Mouse (Mus musculus) stomach, embryonic 15.5 days (tissue): ENCODE results near the gene Ap3b2. TPM values are rescaled to one million over a fixed set of nuclear protein-coding genes. Genes with fewer than 3 reads are reported as not detected.

ENCODE experiments used
- ATAC-seq: fragments of 200-750 bp; cut with Nextera tagmentation; 2 replicates; pipeline ENCODE4 v1.8.0; 2017; ENCODE audit warnings: low read depth, moderate number of reproducible peaks, moderate TSS enrichment; ENCODE audit not compliant: insufficient read depth, low FRiP score
- H3K27ac ChIP-seq: fragments of 300-500 bp; sonication (generic); 2 replicates; pipeline ENCODE4 v1.5.1; 2015; ENCODE audit warnings: mild to moderate bottlenecking, inconsistent platforms
- H3K27me3 ChIP-seq: fragments of 300-500 bp; sonication (generic); replicated peaks from 2 replicates; pipeline ENCODE4 v1.6.1; 2015; ENCODE audit warnings: inconsistent platforms
- H3K36me3 ChIP-seq: fragments of 300-500 bp; sonication (generic); 2 replicates; pipeline ENCODE4 v1.6.1; 2015; ENCODE audit warnings: inconsistent platforms
- H3K4me1 ChIP-seq: fragments of 300-500 bp; sonication (generic); 2 replicates; pipeline ENCODE4 v1.6.1; 2015; ENCODE audit warnings: inconsistent platforms
- H3K4me2 ChIP-seq: fragments of 300-500 bp; sonication (generic); 2 replicates; pipeline ENCODE4 v1.6.1; 2015; ENCODE audit warnings: mild to moderate bottlenecking, inconsistent platforms
- H3K4me3 ChIP-seq: fragments of 300-500 bp; sonication (generic); replicated peaks from 2 replicates; pipeline ENCODE4 v1.5.1; 2015; ENCODE audit warnings: inconsistent platforms
- H3K9ac ChIP-seq: fragments of 300-500 bp; sonication (generic); 2 replicates; pipeline ENCODE4 v1.6.1; 2015; ENCODE audit warnings: inconsistent platforms
- H3K9me3 ChIP-seq: fragments of 300-500 bp; sonication (generic); 2 replicates; pipeline ENCODE4 v1.6.1; 2016; ENCODE audit warnings: inconsistent platforms
- WGBS: fragments of 180-500 bp; shearing (Covaris S2); methylation state at CpG from one replicate; pipeline ENCODE4 v1.1.7; 2015; 5-methylcytosine and 5-hydroxymethylcytosine counted together
- microRNA counts: library from miRNA; unstranded; fragments of <30 nt; microRNA quantifications from one replicate; lab custom pipeline; 2016
- polyA plus RNA-seq: library from polyadenylated mRNA; unstranded; fragments of >200 nt; fragmentation: Nextera tagmentation; extraction: Ambion mirVana; gene quantifications from 2 replicates; pipeline ENCODE4 v1.2.1, GENCODE M21; 2015

The Ap3b2 gene
- polyA plus RNA-seq, 1 experiment from 2014 or later, result 4.6 TPM

GRCm38 (mm10) chr7:81475221-81475620 lies 18.5 kb downstream of the Ap3b2 start:
- Histone ChIP-seq H3K36me3 (no peaks in the 10 kb centered on the region), H3K9me3 (no peaks in the 10 kb centered on the region), H3K27ac (no peak overlapping the region), H3K4me3 (no peak overlapping the region), H3K27me3 (peaks cover 19% of the 10 kb centered on the region), H3K4me2 (no peak overlapping the region), H3K4me1 (0 out of 2 replicates have a peak, but pooled peaks cover 3% of the 10 kb centered on the region), H3K9ac (no peak overlapping the region)
- no peak for ATAC-seq
- 72% methylated on average over 3 of the region's 3 CpGs for WGBS

- Histone ChIP-seq H3K4me2 (no peak overlapping the region), H3K9ac (no peak overlapping the region), H3K9me3 (no peaks in the 10 kb centered on the region), H3K4me3 (no peak overlapping the region), H3K36me3 (no peaks in the 10 kb centered on the region), H3K27me3 (no peaks in the 10 kb centered on the region), H3K4me1 (no peaks in the 10 kb centered on the region), H3K27ac (no peak overlapping the region)
- no peak for ATAC-seq
- 77% methylated on average over 9 of the region's 9 CpGs for WGBS
These were observed 28.7 kb downstream of the Ap3b2 start for GRCm38 (mm10) chr7:81464906-81465450.

- H3K27me3 ChIP-seq, result peaks cover 5% of the 10 kb centered on the region; the same call in 1 of the 2 replicates
- no peak for ATAC-seq
- H3K9me3 ChIP-seq, result no peaks in the 10 kb centered on the region
- no peak overlapping the region for H3K27ac ChIP-seq
- H3K9ac ChIP-seq, result no peak overlapping the region
- WGBS, result 6% methylated on average over 4 of the region's 4 CpGs
- no peaks in the 10 kb centered on the region for H3K36me3 ChIP-seq
- H3K4me1 ChIP-seq, result no peaks in the 10 kb centered on the region
- no peak overlapping the region for H3K4me2 ChIP-seq
- H3K4me3 ChIP-seq, result no peak overlapping the region
These were observed 29.6 kb downstream of the Ap3b2 start for GRCm38 (mm10) chr7:81464116-81464515.

- Histone ChIP-seq H3K27ac (no peak overlapping the region), H3K4me1 (no peaks in the 10 kb centered on the region), H3K36me3 (no peaks in the 10 kb centered on the region), H3K9ac (no peak overlapping the region), H3K4me2 (no peak overlapping the region), H3K27me3 (peaks cover 13% of the 10 kb centered on the region; the same call in 1 of the 2 replicates), H3K4me3 (no peak overlapping the region), H3K9me3 (no peaks in the 10 kb centered on the region)
- 79% methylated on average over 3 of the region's 3 CpGs for WGBS
- no peak for ATAC-seq
These were observed 30.9 kb downstream of the Ap3b2 start for GRCm38 (mm10) chr7:81462815-81463214.

- WGBS, result under 1% methylated on average over 28 of the region's 28 CpGs
- H3K36me3 ChIP-seq, result no peaks in the 10 kb centered on the region
- peaks cover 26% of the 10 kb centered on the region for H3K4me1 ChIP-seq
- H3K27me3 ChIP-seq, result peaks cover 71% of the 10 kb centered on the region
- ATAC-seq, result no peak
- peak within 1 kb of the TSS; percentile 52 for H3K4me3 ChIP-seq
- no peak within 1 kb of the TSS for H3K9ac ChIP-seq
- H3K27ac ChIP-seq, result no peak within 1 kb of the TSS
- peak within 1 kb of the TSS; percentile 93 for H3K4me2 ChIP-seq
- H3K9me3 ChIP-seq, result no peaks in the 10 kb centered on the region
These were observed 38.5 kb downstream of the Ap3b2 start, which contains the start of gene Cpeb1 for GRCm38 (mm10) chr7:81455155-81455651. Gene Cpeb1, minus strand, starts transcription at chr7:81455465.

GRCm38 (mm10) chr7:81454331-81455039 lies 39.2 kb downstream of the Ap3b2 start:
- Histone ChIP-seq H3K4me3 (peak overlapping the region; percentile 52), H3K36me3 (no peaks in the 10 kb centered on the region), H3K27me3 (peaks cover 69% of the 10 kb centered on the region), H3K9ac (no peak overlapping the region), H3K4me2 (peak overlapping the region; percentile 93), H3K9me3 (no peaks in the 10 kb centered on the region), H3K4me1 (peaks cover 26% of the 10 kb centered on the region), H3K27ac (no peak overlapping the region)
- WGBS, result under 1% methylated on average over 76 of the region's 87 CpGs
- peak; percentile 56; the same call in 1 of the 2 replicates for ATAC-seq

GRCm38 (mm10) chr7:81453443-81454274 lies 40.1 kb downstream of the Ap3b2 start:
- Histone ChIP-seq H3K9ac (no peak overlapping the region), H3K27ac (no peak overlapping the region), H3K27me3 (peaks cover 62% of the 10 kb centered on the region), H3K4me3 (peak overlapping the region; percentile 52), H3K9me3 (no peaks in the 10 kb centered on the region), H3K4me1 (peaks cover 26% of the 10 kb centered on the region), H3K36me3 (no peaks in the 10 kb centered on the region), H3K4me2 (peak overlapping the region; percentile 93)
- WGBS, result 5% methylated on average over 81 of the region's 84 CpGs
- no peak for ATAC-seq

GRCm38 (mm10) chr7:81452971-81453441 lies 40.7 kb downstream of the Ap3b2 start:
- Histone ChIP-seq H3K4me3 (peak overlapping the region; percentile 52; the same call in 1 of the 2 replicates), H3K9ac (no peak overlapping the region), H3K9me3 (no peaks in the 10 kb centered on the region), H3K36me3 (no peaks in the 10 kb centered on the region), H3K4me2 (peak overlapping the region; percentile 93; the same call in 1 of the 2 replicates), H3K27me3 (peaks cover 57% of the 10 kb centered on the region), H3K27ac (no peak overlapping the region), H3K4me1 (peaks cover 26% of the 10 kb centered on the region)
- 4% methylated on average over 21 of the region's 21 CpGs for WGBS
- ATAC-seq, result no peak

MicroRNAs within 50 kb of the gene (microRNA counts, 519-probe panel; counts per million panel counts)
- 1,554 counts per million, percentile 8 among the panel's probes with 10 or more counts for microRNA mmu-miR-1839-3p (lab: Ali Mortazavi, UCI)
- 2,529 counts per million, percentile 58 among the panel's probes with 10 or more counts for microRNA mmu-miR-1839-5p (lab: Ali Mortazavi, UCI)

Other genes with a start within 250 kb of the Ap3b2 start
- 1,116 and 1,252 TPM in 2 replicates for gene Rps17, start 148.7 kb downstream of the Ap3b2 start, polyA plus RNA-seq
- 0.83 and 0.89 TPM in 2 replicates for gene Cpeb1, start 38.5 kb downstream of the Ap3b2 start, polyA plus RNA-seq
- not detected in 2 replicates for gene BC048679, start 4.4 kb upstream of the Ap3b2 start, polyA plus RNA-seq
- 0.12 and 0.14 TPM in 2 replicates for gene Fsd2, start 73.0 kb upstream of the Ap3b2 start, polyA plus RNA-seq
- gene Whamm, start 77.3 kb upstream of the Ap3b2 start, polyA plus RNA-seq, result 5.4 and 7.0 TPM in 2 replicates
- 37.9 and 50.0 TPM in 2 replicates for gene Homer2, start 213.6 kb upstream of the Ap3b2 start, polyA plus RNA-seq